Mouse (Mus musculus) C2C12 (cell line): ENCODE results near the gene Gm17651. TPM values are rescaled to one million over a fixed set of nuclear protein-coding genes. Genes with fewer than 3 reads are reported as not detected.

Experiments
- H3K27me3 ChIP-seq: one replicate; pipeline ENCODE4 v1.6.1; 2011; ENCODE audit not compliant: control insufficient read depth, insufficient read depth, insufficient read length
- H3K36me3 ChIP-seq: one replicate; pipeline ENCODE4 v1.6.1; 2011; ENCODE audit not compliant: control insufficient read depth, insufficient read depth
- H3K4me3 ChIP-seq: one replicate; pipeline ENCODE4 v1.5.1; 2011; ENCODE audit warnings: mild to moderate bottlenecking, control low read depth; ENCODE audit not compliant: poor library complexity, insufficient read depth, severe bottlenecking
- H3K79me2 ChIP-seq: one replicate; pipeline ENCODE4 v1.6.1; 2011; ENCODE audit not compliant: control insufficient read depth, insufficient read depth
- H3K79me3 ChIP-seq: one replicate; pipeline ENCODE4 v1.6.1; 2011; ENCODE audit warnings: low read depth, control low read depth
- H3ac ChIP-seq: one replicate; pipeline ENCODE3; 2011; ENCODE audit warnings: low read depth; ENCODE audit not compliant: control insufficient read depth, insufficient read length
- CEBPB ChIP-seq: IDR thresholded peaks from one replicate; pipeline ENCODE4 v1.6.1; 2011; ENCODE audit warnings: low read depth, mild to moderate bottlenecking, control low read depth, moderate library complexity
- CTCF ChIP-seq: IDR thresholded peaks from one replicate; pipeline ENCODE4 v1.5.1; 2011; ENCODE audit not compliant: control insufficient read depth, insufficient read depth, insufficient read length
- FOSL1 ChIP-seq: IDR thresholded peaks from one replicate; pipeline ENCODE4 v1.8.0; 2011; ENCODE audit warnings: mild to moderate bottlenecking, low read length; ENCODE audit not compliant: poor library complexity, insufficient read depth, severe bottlenecking
- MAX ChIP-seq: IDR thresholded peaks from one replicate; pipeline ENCODE4 v1.6.1; 2011; ENCODE audit warnings: mild to moderate bottlenecking, control low read depth
- MYOD1 ChIP-seq: IDR thresholded peaks from one replicate; pipeline ENCODE4 v1.6.1; 2011; ENCODE audit warnings: low read depth; ENCODE audit not compliant: control insufficient read depth, insufficient read length
- MYOG ChIP-seq: IDR thresholded peaks from one replicate; pipeline ENCODE4 v1.6.1; 2011; ENCODE audit not compliant: control insufficient read depth, insufficient read length; ENCODE audit errors: extremely low read depth
- USF1 ChIP-seq: IDR thresholded peaks from one replicate; pipeline ENCODE4 v1.6.1; 2011; ENCODE audit warnings: low read depth, mild to moderate bottlenecking, control low read depth, moderate library complexity
- polyA plus RNA-seq: library from polyadenylated mRNA; unstranded; fragments of >200 nt; fragmentation: generic; extraction: Trizol; gene quantifications from one replicate; pipeline ENCODE4 v1.2.1, GENCODE M21; 2012; ENCODE audit warnings: missing spikeins

Gene Gm17651
- polyA plus RNA-seq, 1 experiment: not detected

GRCm38 (mm10) chr3:97682159-97682502, 7.6 kb upstream of the Gm17651 start:
- H3K79me3 ChIP-seq: no peaks in the 10 kb centered on the region
- H3K4me3 ChIP-seq: no peak overlapping the region
- no peak overlapping the region for H3ac ChIP-seq
- no peaks in the 10 kb centered on the region for H3K36me3 ChIP-seq
- no peaks in the 10 kb centered on the region for H3K79me2 ChIP-seq
- TF ChIP-seq MYOG (no peak), CTCF (no peak), MAX (no peak), USF1 (no peak), CEBPB (no peak), MYOD1 (no peak), FOSL1 (no peak)
- H3K27me3 ChIP-seq: no peaks in the 10 kb centered on the region

GRCm38 (mm10) chr3:97681321-97682158, 7.0 kb upstream of the Gm17651 start:
- Histone ChIP-seq H3K27me3 (no peaks in the 10 kb centered on the region), H3ac (peak overlapping the region; percentile 9), H3K36me3 (no peaks in the 10 kb centered on the region), H3K4me3 (no peak overlapping the region), H3K79me2 (no peaks in the 10 kb centered on the region), H3K79me3 (no peaks in the 10 kb centered on the region)
- TF ChIP-seq CEBPB (no peak), MYOD1 (no peak), USF1 (no peak), MAX (no peak), CTCF (no peak), MYOG (no peak), FOSL1 (no peak)

- no peaks in the 10 kb centered on the region for H3K36me3 ChIP-seq
- peak overlapping the region; percentile 18 for H3ac ChIP-seq
- H3K4me3 ChIP-seq: peak overlapping the region; percentile 15
- no peaks in the 10 kb centered on the region for H3K79me2 ChIP-seq
- H3K79me3 ChIP-seq: no peaks in the 10 kb centered on the region
- no peaks in the 10 kb centered on the region for H3K27me3 ChIP-seq
- TF ChIP-seq CEBPB (peak; percentile 39), MAX (no peak), CTCF (peak; percentile 72)
These were observed 6.3 kb upstream of the Gm17651 start for GRCm38 (mm10) chr3:97680631-97681320.

GRCm38 (mm10) chr3:97678416-97678815, 3.9 kb upstream of the Gm17651 start:
- TF ChIP-seq MAX (no peak), MYOD1 (no peak), MYOG (no peak), CEBPB (no peak), CTCF (no peak), FOSL1 (no peak), USF1 (no peak)
- peaks cover 4% of the 10 kb centered on the region for H3K36me3 ChIP-seq
- no peak overlapping the region for H3K4me3 ChIP-seq
- H3K79me3 ChIP-seq: no peaks in the 10 kb centered on the region
- no peak overlapping the region for H3ac ChIP-seq
- no peaks in the 10 kb centered on the region for H3K27me3 ChIP-seq
- H3K79me2 ChIP-seq: no peaks in the 10 kb centered on the region

- H3K27me3 ChIP-seq: no peaks in the 10 kb centered on the region
- H3K79me2 ChIP-seq: no peaks in the 10 kb centered on the region
- no peak overlapping the region for H3K4me3 ChIP-seq
- no peaks in the 10 kb centered on the region for H3K79me3 ChIP-seq
- peaks cover 14% of the 10 kb centered on the region for H3K36me3 ChIP-seq
- no peak overlapping the region for H3ac ChIP-seq
- TF ChIP-seq MAX (no peak), MYOD1 (no peak), USF1 (no peak), CEBPB (no peak), CTCF (no peak), FOSL1 (no peak), MYOG (no peak)
These were observed 1.6 kb upstream of the Gm17651 start for GRCm38 (mm10) chr3:97676126-97676525.
